Mouse (Mus musculus) embryonic facial prominence, embryonic 10.5 days (tissue): ENCODE results near the gene Ptges2. TPM values are rescaled to one million over a fixed set of nuclear protein-coding genes. Genes with fewer than 3 reads are reported as not detected.
A peak's percentile ranks its signal among the peaks of the same experiment; 100 is the strongest.

Experiments
- DNase-seq: peaks from one replicate; pipeline ENCODE4 v3.0.0-alpha.2; 2017; ENCODE audit warnings: low spot score
- H3K27ac ChIP-seq: fragments of 300-500 bp; sonication (generic); replicated peaks from 2 replicates; pipeline ENCODE4 v1.5.1; 2016; ENCODE audit warnings: mild to moderate bottlenecking
- H3K27me3 ChIP-seq: fragments of 300-500 bp; sonication (generic); replicated peaks from 2 replicates; pipeline ENCODE4 v1.6.1; 2016; ENCODE audit warnings: low read depth, mild to moderate bottlenecking; ENCODE audit not compliant: poor library complexity, severe bottlenecking
- H3K36me3 ChIP-seq: fragments of 300-500 bp; sonication (generic); replicated peaks from 2 replicates; pipeline ENCODE4 v1.6.1; 2016; ENCODE audit warnings: mild to moderate bottlenecking, moderate library complexity
- H3K4me1 ChIP-seq: fragments of 300-500 bp; sonication (generic); 2 replicates; pipeline ENCODE4 v1.6.1; 2016
- H3K4me3 ChIP-seq: fragments of 300-500 bp; sonication (generic); 2 replicates; pipeline ENCODE4 v1.5.1; 2016; ENCODE audit warnings: mild to moderate bottlenecking, moderate library complexity
- H3K9me3 ChIP-seq: fragments of 300-500 bp; sonication (generic); 2 replicates; pipeline ENCODE4 v1.6.1; 2016; ENCODE audit warnings: mild to moderate bottlenecking
- WGBS: fragments of 180-500 bp; shearing (Covaris S2); methylation state at CpG from one replicate; pipeline ENCODE4 v1.1.7; 2016; 5-methylcytosine and 5-hydroxymethylcytosine counted together
- polyA plus RNA-seq: library from polyadenylated mRNA; unstranded; fragments of >200 nt; fragmentation: Nextera tagmentation; extraction: Ambion mirVana; gene quantifications from 2 replicates; pipeline ENCODE4 v1.2.1, GENCODE M21; 2016

Ptges2 gene
- polyA plus RNA-seq, 1 experiment from 2014 or later, result 32.5 TPM

DNA sequence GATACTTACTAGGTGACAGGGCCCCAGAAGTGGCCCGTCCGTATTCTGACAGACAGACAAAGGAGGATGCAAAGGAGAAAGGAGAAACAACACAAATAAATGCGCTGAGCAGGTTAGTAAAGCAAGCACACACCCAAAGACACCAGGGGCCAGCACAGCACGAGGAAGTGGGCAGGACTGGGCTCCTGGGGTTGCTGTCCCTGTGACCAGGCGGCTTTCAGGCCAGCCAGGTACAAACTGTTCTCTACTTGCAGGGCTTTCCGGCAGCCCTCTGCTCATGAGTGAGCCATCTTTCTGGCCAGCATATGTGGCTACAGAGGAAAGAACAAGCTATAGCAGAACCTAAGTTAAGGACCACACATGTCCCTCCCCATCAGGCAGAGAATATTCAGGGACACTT, 25.0 kb downstream of the Ptges2 start:
- Histone ChIP-seq H3K4me3 (no peak overlapping the region), H3K9me3 (no peaks in the 10 kb centered on the region), H3K27ac (no peak overlapping the region), H3K4me1 (peaks cover 70% of the 10 kb centered on the region), H3K36me3 (peaks cover 57% of the 10 kb centered on the region), H3K27me3 (no peaks in the 10 kb centered on the region)
- no peak for DNase-seq
- 79% methylated on average over 6 of the region's 6 CpGs for whole genome bisulfite sequencing

GRCm38 (mm10) chr2:32421851-32422251, 26.2 kb downstream of the Ptges2 start:
- H3K36me3 ChIP-seq, result peaks cover 54% of the 10 kb centered on the region
- no peaks in the 10 kb centered on the region for H3K9me3 ChIP-seq
- 95% methylated on average over 6 of the region's 6 CpGs for WGBS
- no peaks in the 10 kb centered on the region for H3K27me3 ChIP-seq
- H3K4me1 ChIP-seq, result peaks cover 67% of the 10 kb centered on the region
- no peak overlapping the region for H3K4me3 ChIP-seq
- no peak for DNase-seq
- no peak overlapping the region for H3K27ac ChIP-seq

DNA sequence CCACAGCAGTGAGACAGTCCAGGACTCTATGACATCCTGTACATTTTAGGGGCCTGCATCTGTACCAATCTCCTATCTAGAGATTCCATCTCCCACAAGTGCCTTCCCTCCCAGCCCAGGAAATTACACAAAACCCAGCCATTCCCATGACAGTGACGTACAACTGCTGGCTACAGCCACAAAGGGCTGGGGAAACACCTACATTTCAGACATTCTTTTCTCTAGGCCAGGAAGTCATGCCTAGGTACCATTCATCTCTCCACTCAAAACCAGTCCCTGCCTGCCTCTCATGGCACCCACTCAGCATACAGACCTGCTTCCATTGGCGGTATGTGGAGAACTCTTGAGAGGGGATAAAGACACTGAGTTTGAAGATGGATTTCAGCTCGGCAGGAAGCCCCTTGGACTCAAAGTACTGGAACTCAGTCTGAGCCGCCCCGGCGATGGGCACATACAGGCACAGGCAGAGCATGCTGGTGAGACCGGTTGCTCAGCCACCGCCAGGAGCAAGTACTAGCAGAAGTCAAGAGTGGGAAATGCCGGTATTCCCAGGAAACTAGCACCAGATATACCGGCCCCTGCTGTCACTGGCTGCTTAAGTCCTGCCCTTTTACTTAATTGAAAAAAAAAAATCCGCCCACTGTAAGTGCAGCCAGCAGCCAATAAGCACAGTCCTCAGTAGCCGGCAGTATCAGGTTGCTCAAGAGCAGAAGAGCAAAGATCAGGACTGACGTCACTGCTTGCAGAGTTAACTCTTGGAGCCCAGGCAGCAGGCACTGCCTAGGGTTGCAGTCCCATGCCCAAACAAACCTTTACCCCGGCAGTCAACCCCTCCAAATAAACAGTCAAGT, 28.0 kb downstream of the Ptges2 start:
- H3K27ac ChIP-seq, result peak overlapping the region; percentile 76
- no peaks in the 10 kb centered on the region for H3K9me3 ChIP-seq
- WGBS, result 2% methylated on average over 14 of the region's 14 CpGs

GRCm38 (mm10) chr2:32424796-32425195, 29.1 kb downstream of the Ptges2 start:
- no peaks in the 10 kb centered on the region for H3K27me3 ChIP-seq
- H3K4me1 ChIP-seq, result peaks cover 68% of the 10 kb centered on the region
- WGBS, result 50% methylated on average over 3 of the region's 3 CpGs
- no peak for DNase-seq
- peak overlapping the region; percentile 74 for H3K27ac ChIP-seq
- H3K4me3 ChIP-seq, result peak overlapping the region; percentile 60; the same call in 1 of the 2 replicates
- H3K36me3 ChIP-seq, result peaks cover 30% of the 10 kb centered on the region
- no peaks in the 10 kb centered on the region for H3K9me3 ChIP-seq

More for the DNA sequence above, 28.0 kb downstream of the Ptges2 start:
- H3K4me3 ChIP-seq, result peak overlapping the region; percentile 60
- H3K36me3 ChIP-seq, result peaks cover 41% of the 10 kb centered on the region
- H3K27me3 ChIP-seq, result no peaks in the 10 kb centered on the region
- H3K4me1 ChIP-seq, result peaks cover 68% of the 10 kb centered on the region
- DNase-seq, result peak; percentile 79

DNA sequence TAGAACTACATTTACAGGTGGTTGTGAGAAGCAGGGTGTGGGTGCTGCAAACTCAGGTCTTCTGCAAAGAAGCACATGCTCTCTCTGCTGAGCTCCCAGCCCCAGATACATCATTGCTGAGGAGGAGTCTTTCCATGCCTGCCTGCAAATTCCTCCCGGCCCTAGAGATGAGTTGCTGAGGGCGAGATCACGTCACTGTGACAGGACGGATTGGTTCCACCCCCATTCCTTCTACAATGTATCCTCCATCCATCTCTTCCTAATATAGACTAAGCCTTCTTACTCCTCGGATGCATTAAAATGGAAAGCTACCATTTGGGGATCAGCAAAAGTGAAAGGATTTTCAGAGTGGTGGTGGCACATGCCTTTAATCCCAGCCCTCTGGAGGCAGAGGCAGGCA, 29.9 kb downstream of the Ptges2 start:
- 80% methylated on average over 5 of the region's 5 CpGs for WGBS
- no peak overlapping the region for H3K4me3 ChIP-seq
- H3K4me1 ChIP-seq, result peaks cover 73% of the 10 kb centered on the region
- H3K9me3 ChIP-seq, result no peaks in the 10 kb centered on the region
- H3K36me3 ChIP-seq, result peaks cover 23% of the 10 kb centered on the region
- no peaks in the 10 kb centered on the region for H3K27me3 ChIP-seq
- no peak overlapping the region; the same call in 1 of the 2 replicates for H3K27ac ChIP-seq
- no peak for DNase-seq

DNA sequence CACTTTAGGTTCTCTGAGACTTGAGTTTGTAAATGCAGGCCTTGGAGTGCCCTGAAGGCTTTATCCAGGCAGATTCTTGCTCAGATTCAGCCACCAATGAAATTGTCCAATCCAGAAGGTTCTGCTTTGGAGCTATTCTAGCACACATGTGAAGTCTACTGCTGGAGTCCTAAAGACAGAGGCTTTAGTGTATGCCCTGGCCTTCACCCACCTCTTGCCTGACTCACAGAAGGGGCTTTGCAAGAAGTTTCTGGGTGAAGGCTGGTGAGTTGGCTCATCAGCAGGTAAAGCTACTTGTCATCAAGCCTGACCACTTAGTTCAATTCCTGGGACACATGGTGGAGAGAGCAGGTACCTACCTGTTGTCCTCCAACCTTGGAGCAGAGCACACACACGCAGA, 30.4 kb downstream of the Ptges2 start:
- Histone ChIP-seq H3K9me3 (no peaks in the 10 kb centered on the region), H3K27ac (no peak overlapping the region), H3K4me1 (peaks cover 78% of the 10 kb centered on the region), H3K36me3 (peaks cover 17% of the 10 kb centered on the region), H3K4me3 (no peak overlapping the region), H3K27me3 (no peaks in the 10 kb centered on the region)
- no peak for DNase-seq
- WGBS, result 95% methylated on average over 1 of the region's 1 CpGs

- WGBS, result 79% methylated on average over 5 of the region's 5 CpGs
- H3K36me3 ChIP-seq, result peaks cover 15% of the 10 kb centered on the region
- no peak overlapping the region for H3K27ac ChIP-seq
- no peak overlapping the region; the same call in 1 of the 2 replicates for H3K4me3 ChIP-seq
- no peak for DNase-seq
- H3K27me3 ChIP-seq, result no peaks in the 10 kb centered on the region
- no peaks in the 10 kb centered on the region for H3K9me3 ChIP-seq
- H3K4me1 ChIP-seq, result peaks cover 78% of the 10 kb centered on the region
Observed at GRCm38 (mm10) chr2:32427720-32428119, 32.0 kb downstream of the Ptges2 start.

DNA sequence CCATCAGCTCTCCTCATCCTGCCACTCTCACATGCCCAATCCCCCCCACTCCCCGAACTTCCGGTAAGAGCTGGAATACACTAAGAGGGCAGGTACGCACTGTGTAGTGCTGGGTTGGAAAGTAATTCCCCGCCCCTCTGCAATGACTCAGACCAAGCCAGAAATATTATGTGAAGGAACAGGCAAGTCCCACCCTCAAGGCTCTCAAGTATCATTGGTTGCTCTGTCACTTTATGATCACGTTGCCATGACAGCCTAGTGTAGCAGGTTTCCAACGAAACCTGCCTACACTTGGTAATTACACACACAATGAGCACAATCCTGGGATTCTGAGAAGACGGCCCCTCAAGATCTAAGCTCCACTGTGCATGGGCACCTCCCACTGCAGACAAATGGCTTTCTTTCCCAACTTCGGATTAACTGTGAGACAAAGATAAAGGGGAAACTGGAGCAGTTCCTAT, 32.6 kb downstream of the Ptges2 start:
- peak overlapping the region; percentile 31; the same call in 1 of the 2 replicates for H3K4me3 ChIP-seq
- H3K27me3 ChIP-seq, result no peaks in the 10 kb centered on the region
- H3K27ac ChIP-seq, result peak overlapping the region; percentile 21; the same call in 1 of the 2 replicates
- H3K9me3 ChIP-seq, result no peaks in the 10 kb centered on the region
- H3K4me1 ChIP-seq, result peaks cover 73% of the 10 kb centered on the region
- peaks cover 15% of the 10 kb centered on the region for H3K36me3 ChIP-seq
- 74% methylated on average over 8 of the region's 8 CpGs for WGBS
- no peak for DNase-seq

- H3K27ac ChIP-seq, result 0 out of 2 replicates have a peak overlapping the region, but pooled peaks have one; percentile 21
Observed at GRCm38 (mm10) chr2:32429215-32429891, 33.7 kb downstream of the Ptges2 start.

DNA sequence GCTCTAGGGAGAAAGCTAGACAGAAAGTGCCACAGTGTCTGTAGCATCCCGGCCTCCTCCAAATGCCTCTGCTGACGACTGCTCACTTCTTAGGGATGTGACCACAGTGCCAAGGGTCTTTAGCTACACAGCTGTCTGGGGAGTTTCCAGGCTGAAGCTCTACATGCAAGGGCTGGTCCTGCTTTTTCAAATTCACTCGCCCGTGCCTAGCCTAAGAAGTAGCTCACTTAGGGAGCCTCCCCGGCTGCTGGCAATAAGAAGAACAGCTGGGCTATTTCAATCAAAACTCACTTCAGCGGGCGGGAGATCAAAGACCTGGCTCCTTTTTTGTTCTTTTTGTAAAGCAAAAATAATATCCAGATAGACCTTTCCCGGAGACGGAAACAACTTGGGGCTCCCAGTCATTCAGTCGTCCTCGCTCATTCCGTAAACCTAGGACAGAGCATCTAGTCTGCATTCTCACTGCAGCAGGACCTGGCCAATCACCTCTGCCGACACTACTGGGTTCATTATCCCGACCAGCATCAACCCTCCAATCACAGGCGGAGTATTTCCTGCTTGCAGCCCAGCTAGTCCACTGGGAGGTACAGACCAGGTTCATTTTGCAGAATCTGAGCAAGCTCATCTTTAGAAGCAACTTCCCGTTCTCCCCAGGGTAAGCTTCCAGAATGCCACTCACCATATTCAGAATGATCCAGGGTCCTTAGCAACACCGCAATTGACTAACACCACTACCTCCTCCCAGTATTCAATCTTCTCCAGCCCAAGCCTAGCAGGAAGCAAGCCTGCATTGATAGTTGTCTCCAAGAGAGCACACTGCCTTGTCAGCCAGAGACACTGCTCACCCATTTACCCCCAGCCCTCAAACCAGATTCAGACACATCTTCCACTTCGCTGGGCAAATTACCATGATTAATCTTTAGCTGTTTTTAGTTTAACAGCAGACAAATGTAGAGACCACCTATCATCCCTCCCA, 35.3 kb downstream of the Ptges2 start:
- no peaks in the 10 kb centered on the region for H3K27me3 ChIP-seq
- H3K9me3 ChIP-seq, result no peaks in the 10 kb centered on the region
- peaks cover 46% of the 10 kb centered on the region for H3K4me1 ChIP-seq
- peak; percentile 93 for DNase-seq
- H3K4me3 ChIP-seq, result peak overlapping the region; percentile 64
- 10% methylated on average over 18 of the region's 18 CpGs for WGBS
- H3K27ac ChIP-seq, result peak overlapping the region; percentile 85
- peaks cover 15% of the 10 kb centered on the region for H3K36me3 ChIP-seq

More at GRCm38 (mm10) chr2:32429215-32429891, 33.7 kb downstream of the Ptges2 start:
- Histone ChIP-seq H3K27me3 (no peaks in the 10 kb centered on the region), H3K36me3 (peaks cover 15% of the 10 kb centered on the region), H3K4me3 (peak overlapping the region; percentile 64; the same call in 1 of the 2 replicates), H3K4me1 (peaks cover 62% of the 10 kb centered on the region), H3K9me3 (no peaks in the 10 kb centered on the region)
- WGBS, result 82% methylated on average over 4 of the region's 4 CpGs
- no peak for DNase-seq

GRCm38 (mm10) chr2:32436686-32437372, 41.1 kb downstream of the Ptges2 start:
- Histone ChIP-seq H3K4me3 (no peak overlapping the region), H3K9me3 (no peaks in the 10 kb centered on the region), H3K27ac (peak overlapping the region; percentile 44), H3K36me3 (no peaks in the 10 kb centered on the region), H3K4me1 (peaks cover 39% of the 10 kb centered on the region), H3K27me3 (no peaks in the 10 kb centered on the region)
- 67% methylated on average over 3 of the region's 3 CpGs for WGBS
- DNase-seq, result no peak
